Mouse (Mus musculus): ENCODE data around the gene Krt79. TPM values are rescaled to one million over a fixed set of nuclear protein-coding genes. Genes with fewer than 3 reads are reported as not detected.

Gene Krt79
- total RNA-seq, 2 experiments from 2014 or later, result 0.28 to 0.32 TPM

- DNase-seq (ENCODE audit: extremely low spot score in 1 of 2, low spot score in 1 of 2), result no peak
These were observed 1.4 kb downstream of the Krt79 start for GRCm38 (mm10) chr15:101938600-101939308.

DNA sequence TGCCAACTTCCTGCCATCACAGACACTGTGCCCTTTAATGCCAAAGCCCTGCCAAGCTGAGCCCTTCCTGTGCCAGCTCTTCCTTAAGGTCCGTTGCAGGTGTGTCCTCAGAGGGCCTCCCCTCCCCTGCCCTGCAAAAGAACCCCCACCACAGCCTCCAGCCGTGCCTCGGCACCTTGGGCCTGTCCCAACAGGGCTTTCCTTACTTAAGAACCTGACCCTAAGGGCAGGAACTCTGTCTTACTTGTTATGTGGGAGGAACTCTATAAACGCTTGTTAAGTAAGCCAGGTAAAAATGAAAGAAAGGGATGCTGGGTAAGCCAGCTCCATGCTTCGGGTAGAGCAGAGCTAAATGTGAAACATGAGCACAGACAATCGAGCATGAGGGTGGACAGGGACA is 7.1 kb downstream of the Krt79 start:
- DNase-seq (ENCODE audit: extremely low spot score in 1 of 2, low spot score in 1 of 2), result no peak

DNA sequence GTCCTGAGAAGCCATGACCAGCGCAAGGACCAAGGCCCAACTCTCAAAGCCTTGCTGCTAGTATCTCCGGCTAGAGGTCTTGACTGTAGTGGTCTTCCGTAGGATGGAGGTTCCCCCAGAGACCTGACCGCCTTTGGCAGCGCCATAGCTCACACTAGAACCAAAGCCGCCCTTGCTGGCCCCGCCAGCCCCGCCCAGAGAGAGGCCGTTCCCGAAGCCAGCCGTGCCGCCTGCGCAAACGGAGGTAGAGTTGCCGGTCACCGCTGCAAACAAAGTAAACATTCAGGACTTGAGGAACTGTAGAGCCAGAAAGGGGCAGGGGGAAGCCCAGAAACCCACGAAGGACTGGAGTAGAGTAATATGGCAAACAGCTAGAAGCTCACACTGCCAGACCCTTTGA is 10.5 kb downstream of the Krt79 start:
- no peak for DNase-seq (ENCODE audit: extremely low spot score in 1 of 2, low spot score in 1 of 2)

DNA sequence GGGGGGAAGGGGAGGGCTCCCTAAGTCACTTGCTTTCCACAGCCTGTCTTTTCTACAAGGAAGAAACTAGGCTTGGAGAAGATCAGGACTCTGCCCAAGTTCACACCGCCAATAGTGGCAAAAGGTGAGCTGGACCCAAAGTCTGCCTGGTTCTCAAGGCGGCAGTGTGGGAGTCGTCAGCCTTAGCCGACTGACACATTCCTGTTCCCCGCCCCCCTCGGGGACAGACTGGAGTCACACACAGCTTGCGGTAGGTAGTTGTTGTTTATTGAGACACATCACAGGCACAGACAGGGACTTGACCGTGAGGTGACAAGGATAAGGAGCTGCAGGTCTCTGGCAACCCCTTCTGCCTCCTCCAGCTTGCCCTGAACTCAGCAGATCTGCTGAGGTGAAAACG is 11.0 kb downstream of the Krt79 start:
- DNase-seq (ENCODE audit: extremely low spot score in 1 of 2, low spot score in 1 of 2), result no peak

DNA sequence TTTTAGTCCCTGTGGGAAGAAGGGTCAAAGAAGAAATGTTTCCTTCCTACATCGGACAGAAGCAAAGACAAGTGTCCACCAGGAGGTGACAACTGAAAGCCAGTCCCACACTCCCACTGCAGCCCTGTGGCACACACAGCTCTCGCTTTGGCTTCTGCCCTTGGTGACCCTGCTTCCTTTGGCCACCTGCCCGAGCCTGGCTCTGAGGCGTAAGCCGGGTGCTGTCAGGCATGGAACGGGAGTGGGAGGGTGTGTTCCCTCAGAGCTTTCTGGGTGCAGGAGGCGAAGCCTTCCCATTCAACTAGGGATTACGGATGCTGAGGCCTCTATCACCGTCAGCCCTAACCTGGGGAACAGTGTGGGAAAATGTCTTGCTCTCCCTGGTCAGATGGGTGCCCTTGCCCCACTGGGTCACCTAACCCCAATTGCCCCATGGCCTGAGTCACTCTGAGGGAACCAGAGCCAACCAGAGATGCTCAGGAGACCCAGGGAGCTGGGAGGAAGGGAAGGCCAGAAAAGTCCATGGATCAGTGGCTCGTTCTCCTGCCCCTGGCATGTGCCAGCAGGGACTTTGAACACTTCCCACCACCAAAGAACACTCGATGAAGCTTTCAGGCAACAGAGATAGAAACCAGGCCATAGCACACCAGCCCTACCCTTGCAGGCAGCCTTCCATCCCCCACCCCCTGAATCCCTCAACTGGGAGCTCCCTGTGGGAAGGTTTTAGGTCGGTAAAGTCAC is 12.6 kb downstream of the Krt79 start:
- DNase-seq (ENCODE audit: extremely low spot score in 1 of 2, low spot score in 1 of 2), result no peak

- DNase-seq (ENCODE audit: extremely low spot score in 1 of 2, low spot score in 1 of 2), result no peak
These were observed 15.1 kb downstream of the Krt79 start for GRCm38 (mm10) chr15:101925041-101925440.

- DNase-seq (ENCODE audit: extremely low spot score in 1 of 2, low spot score in 1 of 2), result no peak
These were observed 15.5 kb downstream of the Krt79 start, which contains the start of gene Krt4 for GRCm38 (mm10) chr15:101924635-101925034. Gene Krt4 (minus strand): TSS chr15:101924735.

DNA sequence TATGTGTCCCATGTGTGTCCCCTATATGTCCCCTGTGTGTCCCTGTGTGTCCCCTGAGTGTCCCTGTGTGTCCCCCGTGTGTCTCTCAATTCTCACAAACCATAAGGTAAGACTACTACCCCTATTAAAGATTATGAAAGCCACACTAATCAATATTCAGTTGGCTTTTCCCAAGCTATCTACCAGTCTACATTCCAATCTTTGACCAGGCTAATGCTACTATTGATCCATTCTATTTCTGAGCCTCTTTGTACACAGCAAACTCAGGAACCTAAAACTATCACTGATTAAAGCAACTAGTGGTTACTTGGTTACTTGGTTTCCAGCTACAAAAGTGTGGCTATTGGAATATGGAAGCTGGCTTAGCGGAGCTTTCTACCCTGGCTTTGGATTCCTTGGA is 17.8 kb downstream of the Krt79 start:
- DNase-seq (ENCODE audit: extremely low spot score in 1 of 2, low spot score in 1 of 2), result no peak

DNA sequence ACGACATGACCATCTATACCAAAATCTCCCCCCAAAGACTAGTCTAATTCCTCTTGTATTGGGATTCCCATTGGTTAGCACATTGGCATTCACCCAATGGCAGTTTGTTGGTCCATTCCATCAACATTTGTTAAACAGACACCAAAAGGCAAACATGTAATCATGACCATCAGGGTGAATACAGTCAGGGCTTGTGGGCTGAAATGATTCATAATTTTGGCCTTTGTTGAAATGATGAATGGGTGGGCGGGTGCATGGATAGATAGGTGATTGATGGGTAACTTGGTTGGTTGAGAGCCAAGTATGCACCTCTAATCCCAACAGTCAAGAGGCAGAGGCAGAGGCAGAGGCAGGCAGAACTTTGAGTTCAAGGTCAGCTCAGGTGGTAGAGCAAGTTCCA is 24.1 kb downstream of the Krt79 start:
- no peak for DNase-seq (ENCODE audit: extremely low spot score in 1 of 2, low spot score in 1 of 2)

- no peak for DNase-seq (ENCODE audit: extremely low spot score in 1 of 2, low spot score in 1 of 2)
These were observed 35.3 kb downstream of the Krt79 start for GRCm38 (mm10) chr15:101904849-101905248.

DNA sequence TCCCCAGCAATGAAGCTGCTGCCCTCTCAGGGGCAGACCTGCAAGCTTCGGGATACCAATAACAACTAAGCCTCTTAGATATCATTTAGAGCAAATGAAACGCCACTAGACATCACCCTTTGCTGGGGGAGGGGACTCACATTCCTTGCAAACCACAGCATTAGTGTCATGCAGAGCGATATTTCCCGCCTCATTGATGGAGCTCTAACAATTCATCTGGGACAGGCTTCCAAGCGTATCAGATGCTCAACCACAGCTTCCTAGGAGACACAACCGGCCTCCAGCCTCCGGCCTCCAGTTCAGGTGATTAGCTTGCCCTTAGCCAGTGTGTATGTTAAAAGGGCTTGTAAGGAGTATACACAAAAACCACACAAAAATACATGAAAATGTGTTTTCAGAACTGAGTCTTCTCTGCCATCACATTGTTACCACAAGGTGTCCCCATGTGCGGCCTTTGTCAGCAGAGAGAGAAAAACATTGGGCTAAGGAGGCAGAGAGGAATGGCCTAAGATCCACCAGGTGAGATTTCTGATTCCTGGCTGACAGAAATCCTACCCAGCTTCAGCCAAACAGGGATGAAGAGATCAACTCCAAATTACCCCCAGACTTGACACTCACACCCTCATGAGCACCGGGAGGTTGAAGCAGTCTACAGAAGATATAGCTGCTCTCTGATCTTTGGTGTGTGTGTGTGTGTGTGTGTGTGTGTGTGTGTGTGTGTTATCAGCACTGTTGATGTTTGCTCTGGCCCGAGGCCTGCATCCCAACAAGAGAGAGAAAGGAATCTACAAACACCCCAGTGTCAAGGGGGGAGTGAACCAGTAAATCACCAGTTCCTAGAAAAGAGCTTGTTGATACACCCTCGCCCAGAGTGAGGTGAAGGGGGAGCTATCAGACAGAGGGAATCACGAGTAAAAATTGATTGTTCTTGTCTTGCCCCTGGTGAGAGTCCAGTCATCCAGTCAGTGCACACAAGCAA is 37.7 kb downstream of the Krt79 start:
- no peak for DNase-seq (ENCODE audit: extremely low spot score in 1 of 2, low spot score in 1 of 2)

DNA sequence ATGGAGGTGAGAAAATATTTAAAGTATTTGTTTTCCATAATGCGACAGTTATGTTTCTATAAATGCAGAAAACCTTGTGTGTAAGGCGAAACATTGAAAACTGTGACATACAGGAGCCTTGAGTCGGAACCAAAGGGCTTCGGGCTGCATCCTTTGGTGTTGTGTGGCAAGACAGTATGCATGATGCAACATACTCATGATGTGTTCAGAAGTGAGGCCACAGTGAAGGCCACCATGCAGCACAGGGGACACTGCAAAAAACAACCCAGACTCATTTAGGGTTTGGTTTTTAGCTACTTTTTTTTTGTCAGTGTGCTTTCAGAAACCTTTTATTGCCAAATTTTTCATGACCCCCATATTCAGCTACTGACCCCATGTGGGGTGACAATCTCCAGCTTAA is 44.9 kb downstream of the Krt79 start:
- DNase-seq (ENCODE audit: extremely low spot score in 1 of 2, low spot score in 1 of 2), result no peak

DNA sequence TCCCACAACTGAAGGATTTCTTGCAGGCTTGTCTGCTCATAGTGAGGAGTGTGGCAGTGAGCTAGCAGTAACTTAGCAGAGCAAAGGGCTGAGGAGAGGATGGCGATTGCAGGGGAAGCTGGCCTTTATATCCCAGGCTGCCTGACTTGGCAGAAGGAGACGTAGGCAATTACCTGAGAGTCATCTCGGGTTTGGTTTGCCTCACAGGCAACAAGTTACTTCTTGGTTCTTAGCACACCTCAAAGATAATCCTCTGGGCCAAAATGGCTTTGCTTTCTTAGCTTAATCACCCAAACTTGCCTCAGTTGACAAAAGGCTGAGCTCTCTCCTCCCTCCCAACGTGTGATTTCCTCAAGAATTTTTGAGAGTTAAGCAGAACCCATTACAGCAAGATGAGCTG is 47.3 kb downstream of the Krt79 start, which contains the start of gene Krt76:
TSS of gene Krt76 (minus strand) at position 101 of the 400 bp plus-strand sequence.
- no peak for DNase-seq (ENCODE audit: extremely low spot score in 1 of 2, low spot score in 1 of 2)

DNA sequence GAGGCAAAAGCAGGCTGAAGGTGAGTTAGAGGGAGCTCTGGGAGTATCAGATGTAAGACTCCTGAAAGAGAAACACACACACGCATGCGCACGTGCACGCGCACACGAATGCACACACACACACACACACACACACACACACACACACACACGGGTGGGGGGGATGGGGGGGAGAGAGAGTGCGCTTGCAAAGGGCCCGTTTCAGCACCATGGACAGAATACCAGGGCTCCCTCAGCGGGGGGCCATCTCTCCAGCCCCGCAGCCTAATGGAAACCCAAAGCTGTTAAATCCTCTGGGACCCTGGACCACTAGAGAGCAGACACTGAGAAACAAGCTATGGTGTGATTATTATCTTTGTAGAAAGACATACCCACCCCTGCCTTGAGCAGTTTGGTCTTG is 60.3 kb downstream of the Krt79 start:
- DNase-seq (ENCODE audit: extremely low spot score in 1 of 2, low spot score in 1 of 2), result no peak

Small RNAs within 50 kb of the gene (microRNA-seq; reads per million reads assigned to microRNA genes)
- 0 reads per million in 2 experiments for gene Gm44356

Other genes with a start within 250 kb of the Krt79 start
- not detected for gene Krt6a, start 246.0 kb downstream of the Krt79 start, total RNA-seq (2021)
- under 1 TPM; 0.33 to 0.52 TPM for gene Krt5, start 227.4 kb downstream of the Krt79 start, total RNA-seq (2021)
- gene Krt71, start 197.2 kb downstream of the Krt79 start, total RNA-seq (2021), result not detected
- gene Krt72, start 153.9 kb downstream of the Krt79 start, total RNA-seq (2021), result not detected
- gene Krt73, start 138.0 kb downstream of the Krt79 start, total RNA-seq (2021), result 1 to 10 TPM; 7.3 to 9.0 TPM
- gene Krt2, start 122.2 kb downstream of the Krt79 start, total RNA-seq (2021), result 1 to 10 TPM; 5.2 to 5.4 TPM
- gene Krt1, start 89.5 kb downstream of the Krt79 start, total RNA-seq (2021), result 1 to 10 TPM; 3.5 to 4.1 TPM
- 10 to 100 TPM in 1 of 2 experiments, 1 to 10 TPM in 1; 9.4 to 11.3 TPM for gene Krt77, start 70.6 kb downstream of the Krt79 start, total RNA-seq (2021)
- gene Krt76, start 47.4 kb downstream of the Krt79 start, total RNA-seq (2021), result not detected
- not detected for gene Krt4, start 15.6 kb downstream of the Krt79 start, total RNA-seq (2021)
- not detected for gene Krt78, start 14.0 kb upstream of the Krt79 start, total RNA-seq (2021)
- under 1 TPM in 1 of 2 experiments, not detected in 1; 0.19 TPM for gene Krt8, start 64.2 kb upstream of the Krt79 start, total RNA-seq (2021)
- gene Krt18, start 87.9 kb upstream of the Krt79 start, total RNA-seq (2021), result under 1 TPM; 0.17 to 0.26 TPM
- 100 to 1,000 TPM; 182 to 188 TPM for gene Eif4b, start 133.4 kb upstream of the Krt79 start, total RNA-seq (2021)
- 10 to 100 TPM; 13.3 to 15.0 TPM for gene Tns2, start 160.1 kb upstream of the Krt79 start, total RNA-seq (2021)
- 100 to 1,000 TPM; 149 to 154 TPM for gene Spryd3, start 195.9 kb upstream of the Krt79 start, total RNA-seq (2021)
- 10 to 100 TPM in 1 of 2 experiments, 1 to 10 TPM in 1; 8.0 to 11.1 TPM for gene Igfbp6, start 204.0 kb upstream of the Krt79 start, total RNA-seq (2021)
- not detected for gene Soat2, start 210.2 kb upstream of the Krt79 start, total RNA-seq (2021)